Mouse (Mus musculus) embryonic fibroblast, embryonic 13.5 days (primary cell): ENCODE data around the gene Sdccag8.

Experiments used
- CTCF ChIP-seq: IDR thresholded peaks from 2 replicates; pipeline ENCODE4 v1.5.1; 2011; ENCODE audit warnings: mild to moderate bottlenecking, control low read depth, low read length, moderate library complexity, borderline replicate concordance; ENCODE audit not compliant: insufficient read depth
- POLR2A ChIP-seq: IDR thresholded peaks from 2 replicates; pipeline ENCODE4 v1.6.1; 2011; ENCODE audit warnings: low read depth, mild to moderate bottlenecking, control low read depth, low read length, moderate library complexity

DNA sequence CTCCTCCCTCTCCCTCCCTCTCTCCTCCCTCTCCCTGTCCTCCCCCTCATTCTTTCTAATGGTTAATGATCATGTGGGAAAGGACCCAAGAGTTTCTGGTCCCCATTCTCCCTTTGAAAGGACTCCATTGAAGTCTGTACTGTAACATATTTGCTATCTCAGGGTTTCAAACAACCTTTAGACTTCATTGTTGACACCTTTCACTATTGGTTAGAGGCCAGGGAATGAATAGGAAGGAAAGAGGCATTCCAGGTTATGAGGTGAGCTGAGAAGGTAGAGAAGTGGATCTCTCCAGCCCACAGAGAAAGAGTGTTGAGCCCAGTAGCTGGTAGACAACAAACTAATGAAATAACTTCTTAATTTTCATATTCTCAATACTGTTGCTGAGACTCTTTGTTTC is 59.7 kb downstream of the Sdccag8 start:
- no peak for TF ChIP-seq CTCF
- TF ChIP-seq POLR2A, result no peak
